Mouse (Mus musculus) forebrain, embryonic 14.5 days (tissue): ENCODE measurements around the gene Ciapin1. TPM values are rescaled to one million over a fixed set of nuclear protein-coding genes. Genes with fewer than 3 reads are reported as not detected.

Experiments used
- ATAC-seq: fragments of 200-750 bp; cut with Nextera tagmentation; 2 replicates; pipeline ENCODE4 v1.8.0; 2017; ENCODE audit warnings: mild to moderate bottlenecking, moderate library complexity
- DNase-seq: peaks from one replicate; pipeline ENCODE4 v3.0.0-alpha.2; 2015; ENCODE audit warnings: low spot score
- H3K27ac ChIP-seq: fragments of 300-500 bp; sonication (generic); 2 replicates; pipeline ENCODE4 v1.5.1; 2014; ENCODE audit warnings: low read depth, mild to moderate bottlenecking, control low read depth, low read length, moderate library complexity
- H3K27me3 ChIP-seq: fragments of 300-500 bp; sonication (generic); replicated peaks from 2 replicates; pipeline ENCODE4 v1.6.1; 2014; ENCODE audit warnings: low read length, control low read depth, mixed read lengths; ENCODE audit not compliant: control insufficient read depth, insufficient read depth
- H3K36me3 ChIP-seq: fragments of 300-500 bp; sonication (generic); 2 replicates; pipeline ENCODE4 v1.6.1; 2014; ENCODE audit warnings: low read length, control low read depth; ENCODE audit not compliant: control insufficient read depth, insufficient read depth
- H3K4me1 ChIP-seq: fragments of 300-500 bp; sonication (generic); 2 replicates; pipeline ENCODE4 v1.6.1; 2014; ENCODE audit warnings: antibody characterized with exemption, low read length, control low read depth; ENCODE audit not compliant: control insufficient read depth, insufficient read depth
- H3K4me2 ChIP-seq: fragments of 300-500 bp; sonication (generic); 2 replicates; pipeline ENCODE4 v1.6.1; 2014; ENCODE audit warnings: mild to moderate bottlenecking, control low read depth, low read length
- H3K4me3 ChIP-seq: fragments of 300-500 bp; sonication (generic); 2 replicates; pipeline ENCODE4 v1.5.1; 2014; ENCODE audit warnings: low read depth, low read length, control low read depth
- H3K9ac ChIP-seq: fragments of 300-500 bp; sonication (generic); 2 replicates; pipeline ENCODE4 v1.6.1; 2014; ENCODE audit warnings: mild to moderate bottlenecking, low read length, control low read depth, moderate library complexity
- H3K9me3 ChIP-seq: fragments of 300-500 bp; sonication (generic); replicated peaks from 2 replicates; pipeline ENCODE4 v1.6.1; 2016; ENCODE audit warnings: low read length, control low read depth, mixed read lengths; ENCODE audit not compliant: control insufficient read depth
- WGBS: fragments of 180-500 bp; shearing (Covaris S2); extraction: QIAGEN DNeasy Blood & Tissue Kit; methylation state at CpG from one replicate; pipeline ENCODE4 v1.1.7; 2014; 5-methylcytosine and 5-hydroxymethylcytosine counted together
- polyA plus RNA-seq: library from polyadenylated mRNA; unstranded; fragments of >200 nt; fragmentation: Nextera tagmentation; extraction: Ambion mirVana; gene quantifications from 2 replicates; pipeline ENCODE4 v1.2.1, GENCODE M21; 2014

The Ciapin1 gene
- polyA plus RNA-seq, 1 experiment from 2014 or later: 147 TPM

GRCm38 (mm10) chr8:94771941-94772670 is 66.1 kb downstream of the Ciapin1 start, which contains the start of gene Cx3cl1:
Gene Cx3cl1, plus strand, starts transcription at chr8:94772009.
- Histone ChIP-seq H3K27ac (peak within 1 kb of the TSS; percentile 30; the same call in 1 of the 2 replicates), H3K4me1 (peaks cover 27% of the 10 kb centered on the region), H3K9ac (peak within 1 kb of the TSS; percentile 78), H3K36me3 (no peaks in the 10 kb centered on the region), H3K4me3 (peak within 1 kb of the TSS; percentile 52), H3K9me3 (no peaks in the 10 kb centered on the region), H3K27me3 (no peaks in the 10 kb centered on the region), H3K4me2 (peak within 1 kb of the TSS; percentile 92)
- ATAC-seq: peak; percentile 87
- WGBS: under 1% methylated on average over 38 of the region's 38 CpGs
- DNase-seq: peak; percentile 90

GRCm38 (mm10) chr8:94770945-94771344 is 67.2 kb downstream of the Ciapin1 start:
- Histone ChIP-seq H3K4me3 (no peak overlapping the region), H3K27ac (no peak overlapping the region), H3K27me3 (no peaks in the 10 kb centered on the region), H3K36me3 (no peaks in the 10 kb centered on the region), H3K4me2 (no peak overlapping the region), H3K9me3 (no peaks in the 10 kb centered on the region), H3K9ac (no peak overlapping the region), H3K4me1 (peaks cover 27% of the 10 kb centered on the region)
- no peak for ATAC-seq
- DNase-seq: peak; percentile 67
- WGBS: 16% methylated on average over 6 of the region's 6 CpGs

Other genes starting within 250 kb of the Ciapin1 start
- 46.4 and 47.6 TPM in 2 replicates for gene Rspry1, start 236.4 kb downstream of the Ciapin1 start, polyA plus RNA-seq
- gene Fam192a, start 236.4 kb downstream of the Ciapin1 start, polyA plus RNA-seq: 96.2 and 108 TPM in 2 replicates
- 89.3 and 101 TPM in 2 replicates for gene Arl2bp, start 171.8 kb downstream of the Ciapin1 start, polyA plus RNA-seq
- 0.71 and 1.2 TPM in 2 replicates for gene Pllp, start 142.1 kb downstream of the Ciapin1 start, polyA plus RNA-seq
- not detected in 2 replicates for gene Ccl22, start 92.8 kb downstream of the Ciapin1 start, polyA plus RNA-seq
- gene Cx3cl1, start 66.3 kb downstream of the Ciapin1 start, polyA plus RNA-seq: 11.2 and 18.4 TPM in 2 replicates
- 0.63 TPM in 1 of 2 replicates, not detected in the other for gene Ccl17, start 27.9 kb downstream of the Ciapin1 start, polyA plus RNA-seq
- gene Coq9, start within 50 bp of the Ciapin1 start, polyA plus RNA-seq: 63.1 TPM in 2 replicates
- 163 and 174 TPM in 2 replicates for gene Polr2c, start 19.1 kb upstream of the Ciapin1 start, polyA plus RNA-seq
- 42.6 and 54.7 TPM in 2 replicates for gene Dok4, start 38.0 kb upstream of the Ciapin1 start, polyA plus RNA-seq
- 6.9 and 7.9 TPM in 2 replicates for gene Ccdc102a, start 79.7 kb upstream of the Ciapin1 start, polyA plus RNA-seq
- not detected in 2 replicates for gene Adgrg5, start 85.3 kb upstream of the Ciapin1 start, polyA plus RNA-seq
- 145 and 157 TPM in 2 replicates for gene Adgrg1, start 136.4 kb upstream of the Ciapin1 start, polyA plus RNA-seq
- 1.2 TPM in 2 replicates for gene Adgrg3, start 179.3 kb upstream of the Ciapin1 start, polyA plus RNA-seq
- 0.71 and 1.2 TPM in 2 replicates for gene Drc7, start 216.7 kb upstream of the Ciapin1 start, polyA plus RNA-seq
- 26.2 and 37.0 TPM in 2 replicates for gene Katnb1, start 242.8 kb upstream of the Ciapin1 start, polyA plus RNA-seq